Mouse (Mus musculus): ENCODE measurements around the gene Ckap4.
"Not testable (repeated sequence)": the region's sequence is repeated elsewhere in the genome, so short reads cannot be mapped to it uniquely, and the experiment has no call there.

Ckap4 gene

GRCm38 (mm10) chr10:84549146-84549919 lies 15.5 kb upstream of the Ckap4 start:
- DNase-seq: no peak

- DNase-seq: no peak
These were observed 11.2 kb upstream of the Ckap4 start for GRCm38 (mm10) chr10:84544841-84545610.

- no peak for DNase-seq
These were observed 9.2 kb upstream of the Ckap4 start for GRCm38 (mm10) chr10:84542802-84543658.

GRCm38 (mm10) chr10:84539651-84540050 lies 5.8 kb upstream of the Ckap4 start:
- DNase-seq: no peak

DNA sequence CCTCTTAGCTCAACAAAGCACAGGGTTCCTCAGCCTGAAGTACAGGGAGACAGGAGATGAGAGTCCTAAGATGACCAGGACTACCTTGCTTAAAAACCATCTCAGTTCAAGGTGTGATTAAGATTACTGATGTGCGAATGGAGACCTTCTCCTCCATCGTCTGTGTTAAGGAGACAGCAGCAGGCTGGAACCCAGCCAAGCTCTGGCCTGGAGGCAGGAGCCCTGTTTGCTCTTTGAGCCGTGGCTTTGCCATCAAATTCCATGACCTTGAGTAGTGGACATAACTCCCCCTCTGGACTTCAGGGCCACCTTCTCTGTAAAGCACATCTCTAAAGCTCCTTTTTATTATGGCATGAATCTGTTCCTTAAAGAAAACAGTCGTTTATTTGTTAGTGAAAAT lies 2.0 kb upstream of the Ckap4 start:
- peak; percentile 65 for DNase-seq

- DNase-seq: no peak
These were observed 1.6 kb upstream of the Ckap4 start for GRCm38 (mm10) chr10:84535458-84535857.

GRCm38 (mm10) chr10:84532911-84533882 lies 665 bp downstream of the Ckap4 start:
- peak; percentile 65 for DNase-seq

- DNase-seq: peak; percentile 57
These were observed 1.5 kb downstream of the Ckap4 start for GRCm38 (mm10) chr10:84532191-84532889.

DNA sequence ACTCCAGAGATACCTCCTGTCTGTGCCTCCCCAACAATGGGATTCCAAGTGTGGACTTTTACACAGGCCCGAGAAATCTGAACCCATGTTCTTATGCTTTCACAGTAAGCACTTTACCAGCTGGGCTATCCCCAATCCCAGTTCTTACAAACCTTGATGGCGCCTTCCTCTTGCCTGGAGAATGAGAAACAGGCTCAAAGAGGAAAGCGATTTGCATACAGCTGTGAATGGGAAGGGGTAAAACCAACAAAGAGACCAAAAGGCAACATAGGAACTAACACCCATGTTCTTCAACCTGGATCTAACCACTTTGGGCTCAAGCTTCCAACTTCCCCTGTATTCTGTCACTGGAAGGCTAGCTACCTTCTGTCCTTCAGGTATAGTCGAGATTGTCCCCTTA lies 2.3 kb downstream of the Ckap4 start:
- no peak for DNase-seq

- DNase-seq: no peak
These were observed 3.5 kb downstream of the Ckap4 start for GRCm38 (mm10) chr10:84530388-84530787.

GRCm38 (mm10) chr10:84527631-84528030 lies 6.2 kb downstream of the Ckap4 start:
- no peak for DNase-seq

GRCm38 (mm10) chr10:84527070-84527469 lies 6.8 kb downstream of the Ckap4 start:
- DNase-seq: no peak

- no peak for DNase-seq
These were observed 7.4 kb downstream of the Ckap4 start for GRCm38 (mm10) chr10:84526488-84526887.

- no peak for DNase-seq
These were observed 10.2 kb downstream of the Ckap4 start for GRCm38 (mm10) chr10:84523682-84524081.

DNA sequence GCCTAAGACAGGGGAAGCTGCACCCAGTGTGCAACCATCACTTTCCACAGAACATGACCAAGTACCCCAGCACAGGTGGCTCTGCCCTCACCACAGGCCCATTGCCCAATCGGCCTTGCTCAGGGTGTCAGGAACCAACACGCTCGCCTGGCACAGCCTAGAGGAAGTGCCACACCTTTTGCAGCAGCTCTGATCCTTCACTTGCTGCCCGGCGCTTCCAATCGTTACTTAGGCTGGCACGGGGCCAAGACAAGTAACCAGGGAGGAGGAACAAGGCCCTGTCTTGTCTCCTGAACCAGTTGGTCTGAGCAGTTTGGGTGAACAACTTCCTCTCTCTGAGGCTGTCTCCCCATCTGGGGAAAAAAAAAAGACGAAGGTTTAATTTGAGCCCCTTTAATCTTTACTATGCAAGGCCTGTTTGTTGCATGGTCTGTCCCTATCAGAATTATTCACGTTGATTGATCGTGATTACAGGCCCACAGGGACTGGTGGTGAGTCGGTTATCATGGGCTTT lies 17.4 kb downstream of the Ckap4 start:
- peak; percentile 42 for DNase-seq

- not testable (repeated sequence) for DNase-seq
These were observed 17.9 kb downstream of the Ckap4 start for GRCm38 (mm10) chr10:84515980-84516379.

DNA sequence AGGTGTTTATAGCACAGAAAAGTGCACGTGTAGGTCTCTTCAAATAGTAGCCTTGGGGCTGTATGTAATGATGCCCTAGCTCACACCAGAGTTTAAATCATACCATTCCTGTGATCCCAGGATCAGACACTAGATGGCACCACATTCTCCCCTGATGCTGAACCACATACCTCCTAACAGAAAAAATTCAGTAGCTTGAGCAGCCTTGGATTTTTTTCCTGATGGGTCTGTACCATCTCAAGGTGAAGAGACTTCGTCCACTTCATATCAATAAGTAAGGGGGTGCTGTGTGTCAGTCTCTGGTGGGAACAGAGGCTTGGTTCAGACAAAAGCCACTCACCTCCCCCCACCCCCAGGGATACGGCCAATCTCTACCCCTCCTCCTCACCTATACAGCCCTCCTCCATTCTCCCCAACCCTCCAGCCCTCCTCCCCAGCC lies 18.3 kb downstream of the Ckap4 start:
- peak; percentile 82 for DNase-seq

DNA sequence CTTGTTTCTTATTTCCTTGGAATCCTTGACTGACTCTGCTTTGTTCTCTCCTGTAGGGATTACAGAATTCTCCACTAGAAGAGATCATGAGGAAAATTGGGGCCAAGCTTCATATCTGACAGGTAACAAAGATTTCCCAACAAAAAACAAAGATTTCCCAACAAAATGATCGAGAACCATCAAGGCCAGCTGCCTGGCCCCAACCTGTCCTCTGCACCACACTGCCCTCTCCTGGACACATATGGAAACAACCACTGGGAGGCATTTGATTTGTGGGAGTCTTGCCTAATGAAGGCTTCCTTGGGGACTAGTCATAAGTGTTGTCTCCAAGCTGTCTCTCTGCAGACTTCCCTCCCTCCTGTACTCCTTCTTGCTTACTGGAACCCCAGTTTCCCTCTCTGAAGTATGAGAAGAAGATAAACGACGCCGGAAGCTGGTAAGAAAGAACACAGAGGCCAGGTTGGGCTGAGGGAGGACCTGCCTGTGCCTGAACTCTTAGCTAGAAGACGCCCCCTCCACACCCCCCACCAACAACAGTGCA lies 19.8 kb downstream of the Ckap4 start:
- peak; percentile 78 for DNase-seq

- no peak for DNase-seq
These were observed 21.1 kb downstream of the Ckap4 start for GRCm38 (mm10) chr10:84512766-84513165.

GRCm38 (mm10) chr10:84508603-84509002 lies 25.3 kb downstream of the Ckap4 start:
- no peak for DNase-seq

GRCm38 (mm10) chr10:84498867-84499266 lies 35.0 kb downstream of the Ckap4 start:
- DNase-seq: no peak
